Mouse (Mus musculus): ENCODE data around the gene Rhbdf2. TPM values are rescaled to one million over a fixed set of nuclear protein-coding genes. Genes with fewer than 3 reads are reported as not detected.

Gene Rhbdf2
- polyA plus RNA-seq, 2 experiments = 5.0 to 11.4 TPM

GRCm38 (mm10) chr11:116617641-116618040 lies 9.2 kb downstream of the Rhbdf2 start:
- H3K4me1 ChIP-seq (ENCODE audit: control insufficient read depth, insufficient read depth, low read length) = peaks cover 35% of the 10 kb centered on the region
- H3K27me3 ChIP-seq (ENCODE audit: control insufficient read depth, insufficient read depth, low read length) = no peaks in the 10 kb centered on the region
- DNase-seq (ENCODE audit: low spot score) (no peak), ATAC-seq (ENCODE audit: low FRiP score, low read depth) (0 out of 2 replicates have a peak, but pooled peaks have one; percentile 11)
- H3K36me3 ChIP-seq (ENCODE audit: control insufficient read depth, insufficient read depth, low read length) = no peaks in the 10 kb centered on the region
- WGBS = 75% methylated on average over 7 of the region's 7 CpGs
- H3K27ac ChIP-seq (replicated peaks; ENCODE audit: low read depth, low read length) = no peak overlapping the region
- no peak overlapping the region for H3K9ac ChIP-seq (ENCODE audit: low read depth, low read length, severe bottlenecking)
- no peak overlapping the region for H3K4me2 ChIP-seq (replicated peaks; ENCODE audit: low read depth, low read length, severe bottlenecking)
- H3K9me3 ChIP-seq (ENCODE audit: control insufficient read depth, low read length) = no peaks in the 10 kb centered on the region
- no peak for TF ChIP-seq POLR2A (IDR thresholded peaks at IDR 0.05; ENCODE audit: borderline replicate concordance, extremely low read depth, insufficient read depth, insufficient read length)
- H3K4me3 ChIP-seq (replicated peaks; ENCODE audit: low read length) = no peak overlapping the region

DNA sequence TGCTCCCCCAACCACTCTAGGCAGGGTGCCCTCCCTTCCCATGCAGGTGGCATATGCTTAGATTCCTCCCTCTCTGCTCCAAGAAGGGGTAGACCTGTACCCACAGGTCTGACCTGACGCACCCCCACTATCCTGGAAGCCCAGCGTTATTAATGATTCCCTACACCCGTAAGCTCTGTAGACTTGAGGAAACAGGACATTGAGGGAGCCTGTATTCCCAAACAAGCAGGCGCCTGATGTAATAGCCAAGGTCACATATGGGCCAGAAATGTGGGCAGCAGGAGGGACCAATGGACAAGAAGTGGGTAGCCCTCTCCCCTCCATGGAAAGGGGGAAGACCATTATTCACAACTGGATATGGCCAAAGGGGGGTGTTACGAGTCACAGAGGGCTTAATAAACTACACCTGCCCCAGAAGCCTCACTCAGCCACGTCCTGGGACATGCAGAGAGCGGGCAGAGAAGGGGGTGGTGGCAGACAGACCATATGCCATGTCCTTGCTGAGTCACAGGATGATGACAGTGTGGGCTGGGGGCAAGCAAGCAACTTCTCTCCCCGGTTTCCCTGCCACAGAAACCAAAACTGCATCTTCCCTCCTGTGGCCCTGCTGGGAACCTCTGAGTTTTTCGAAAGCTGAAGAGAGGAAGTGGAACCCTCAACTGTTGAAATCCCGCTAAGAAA lies 10.2 kb downstream of the Rhbdf2 start:
- ATAC-seq (ENCODE audit: low FRiP score, low read depth) (no peak), DNase-seq (ENCODE audit: low spot score) (no peak)
- Histone ChIP-seq H3K27me3 (ENCODE audit: control insufficient read depth, insufficient read depth, low read length) (no peaks in the 10 kb centered on the region), H3K9ac (ENCODE audit: low read depth, low read length, severe bottlenecking) (no peak overlapping the region), H3K27ac (replicated peaks; ENCODE audit: low read depth, low read length) (no peak overlapping the region), H3K9me3 (ENCODE audit: control insufficient read depth, low read length) (no peaks in the 10 kb centered on the region), H3K4me3 (replicated peaks; ENCODE audit: low read length) (no peak overlapping the region), H3K4me2 (replicated peaks; ENCODE audit: low read depth, low read length, severe bottlenecking) (no peak overlapping the region), H3K4me1 (ENCODE audit: control insufficient read depth, insufficient read depth, low read length) (peaks cover 33% of the 10 kb centered on the region), H3K36me3 (ENCODE audit: control insufficient read depth, insufficient read depth, low read length) (no peaks in the 10 kb centered on the region)
- no peak for TF ChIP-seq POLR2A (IDR thresholded peaks at IDR 0.05; ENCODE audit: borderline replicate concordance, extremely low read depth, insufficient read depth, insufficient read length)
- WGBS = 66% methylated on average over 10 of the region's 10 CpGs

DNA sequence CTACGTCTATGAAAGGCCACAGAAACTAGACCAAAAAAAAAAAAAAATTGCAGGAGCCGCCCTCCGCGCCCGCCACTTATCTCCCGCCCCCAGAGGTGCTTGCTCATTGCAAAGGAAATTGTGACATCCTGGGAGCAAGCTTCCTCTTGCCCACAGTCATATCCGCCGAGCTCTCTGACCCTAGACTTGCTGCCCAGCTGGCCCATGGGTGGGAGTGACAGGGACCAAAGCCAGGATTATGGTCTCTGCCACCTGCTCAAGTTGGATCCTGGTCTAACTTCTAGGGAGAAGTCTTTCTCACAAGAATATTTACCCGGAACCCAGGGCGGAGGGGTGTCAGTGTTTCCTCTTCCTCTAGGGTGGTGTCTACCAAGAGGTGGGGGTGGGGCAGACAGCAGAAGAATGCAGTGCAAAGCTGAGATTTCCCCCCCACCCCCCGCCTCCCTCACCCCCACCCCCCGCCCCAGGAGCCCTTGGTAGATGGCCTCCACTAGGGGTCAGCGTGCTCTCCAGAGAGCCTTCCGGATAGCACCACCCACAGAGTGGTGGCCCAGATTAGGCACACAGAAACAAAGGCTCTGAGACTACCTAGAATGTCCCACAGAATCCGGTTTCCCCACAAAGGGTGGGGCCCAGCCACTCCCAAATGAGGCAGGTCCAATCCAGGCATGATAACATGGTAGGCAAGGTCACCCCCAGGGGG lies 10.9 kb downstream of the Rhbdf2 start:
- Histone ChIP-seq H3K9ac (ENCODE audit: low read depth, low read length, severe bottlenecking) (no peak overlapping the region), H3K4me1 (ENCODE audit: control insufficient read depth, insufficient read depth, low read length) (peaks cover 27% of the 10 kb centered on the region), H3K27me3 (ENCODE audit: control insufficient read depth, insufficient read depth, low read length) (no peaks in the 10 kb centered on the region), H3K36me3 (ENCODE audit: control insufficient read depth, insufficient read depth, low read length) (no peaks in the 10 kb centered on the region), H3K9me3 (ENCODE audit: control insufficient read depth, low read length) (no peaks in the 10 kb centered on the region), H3K27ac (replicated peaks; ENCODE audit: low read depth, low read length) (no peak overlapping the region), H3K4me3 (replicated peaks; ENCODE audit: low read length) (no peak overlapping the region), H3K4me2 (replicated peaks; ENCODE audit: low read depth, low read length, severe bottlenecking) (no peak overlapping the region)
- 53% methylated on average over 15 of the region's 15 CpGs for WGBS
- TF ChIP-seq POLR2A (IDR thresholded peaks at IDR 0.05; ENCODE audit: borderline replicate concordance, extremely low read depth, insufficient read depth, insufficient read length) = no peak
- no peak for DNase-seq (ENCODE audit: low spot score)
- ATAC-seq (ENCODE audit: low FRiP score, low read depth) = no peak

DNA sequence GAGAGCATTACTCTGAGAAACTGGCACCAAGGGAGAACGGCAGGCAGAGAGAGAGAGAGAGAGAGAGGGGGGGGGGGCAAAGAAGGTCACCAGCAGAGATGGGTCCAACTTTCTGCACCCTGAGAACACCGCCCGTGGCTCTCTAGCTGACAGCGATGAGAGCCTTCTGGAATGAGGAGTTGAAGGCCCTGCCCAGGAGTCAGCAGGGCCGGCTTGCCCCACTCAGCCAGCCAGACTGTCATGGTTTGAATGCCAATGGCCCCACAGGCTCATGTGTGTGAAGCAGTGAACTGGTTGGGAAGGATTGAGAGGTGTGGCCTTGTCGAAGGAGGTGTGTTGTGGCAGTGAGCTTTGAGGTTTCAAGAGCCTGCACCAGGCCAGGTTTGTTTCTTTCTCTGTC lies 13.6 kb downstream of the Rhbdf2 start:
- Histone ChIP-seq H3K27me3 (ENCODE audit: control insufficient read depth, insufficient read depth, low read length) (no peaks in the 10 kb centered on the region), H3K4me2 (replicated peaks; ENCODE audit: low read depth, low read length, severe bottlenecking) (no peak overlapping the region), H3K4me3 (replicated peaks; ENCODE audit: low read length) (no peak overlapping the region), H3K9me3 (ENCODE audit: control insufficient read depth, low read length) (no peaks in the 10 kb centered on the region), H3K4me1 (ENCODE audit: control insufficient read depth, insufficient read depth, low read length) (peaks cover 7% of the 10 kb centered on the region), H3K36me3 (ENCODE audit: control insufficient read depth, insufficient read depth, low read length) (no peaks in the 10 kb centered on the region), H3K27ac (replicated peaks; ENCODE audit: low read depth, low read length) (no peak overlapping the region), H3K9ac (ENCODE audit: low read depth, low read length, severe bottlenecking) (no peak overlapping the region; the same call in 1 of the 2 replicates)
- whole genome bisulfite sequencing = 92% methylated on average over 6 of the region's 6 CpGs
- no peak for TF ChIP-seq POLR2A (IDR thresholded peaks at IDR 0.05; ENCODE audit: borderline replicate concordance, extremely low read depth, insufficient read depth, insufficient read length)
- ATAC-seq (ENCODE audit: low FRiP score, low read depth) = no peak
- DNase-seq (ENCODE audit: low spot score) = no peak

- H3K27me3 ChIP-seq (ENCODE audit: control insufficient read depth, insufficient read depth, low read length) = no peaks in the 10 kb centered on the region
- no peaks in the 10 kb centered on the region for H3K36me3 ChIP-seq (ENCODE audit: control insufficient read depth, insufficient read depth, low read length)
- no peak overlapping the region for H3K4me2 ChIP-seq (replicated peaks; ENCODE audit: low read depth, low read length, severe bottlenecking)
- H3K9ac ChIP-seq (ENCODE audit: low read depth, low read length, severe bottlenecking) = no peak overlapping the region
- no peak for DNase-seq (ENCODE audit: low spot score)
- H3K27ac ChIP-seq (replicated peaks; ENCODE audit: low read depth, low read length) = no peak overlapping the region
- peaks cover 3% of the 10 kb centered on the region; the same call in 1 of the 2 replicates for H3K4me1 ChIP-seq (ENCODE audit: control insufficient read depth, insufficient read depth, low read length)
- H3K9me3 ChIP-seq (ENCODE audit: control insufficient read depth, low read length) = no peaks in the 10 kb centered on the region
- no peak for TF ChIP-seq POLR2A (IDR thresholded peaks at IDR 0.05; ENCODE audit: borderline replicate concordance, extremely low read depth, insufficient read depth, insufficient read length)
- WGBS = 88% methylated on average over 1 of the region's 1 CpGs
- no peak overlapping the region for H3K4me3 ChIP-seq (replicated peaks; ENCODE audit: low read length)
- ATAC-seq (ENCODE audit: low FRiP score, low read depth) = no peak
Measured at GRCm38 (mm10) chr11:116612554-116612953, 14.3 kb downstream of the Rhbdf2 start.

Data from limb, embryonic 14.5 days (tissue).